Mouse (Mus musculus) thymus, adult 2 months (tissue): ENCODE results near the gene Slc6a2. TPM values are rescaled to one million over a fixed set of nuclear protein-coding genes. Genes with fewer than 3 reads are reported as not detected.

Experiments
- DNase-seq: peaks from one replicate; pipeline ENCODE4 v3.0.0; 2021
- H3K27ac ChIP-seq: fragments of 200-500 bp; 2 replicates; pipeline ENCODE4 v1.5.1; 2012; ENCODE audit warnings: low read length, control low read depth; ENCODE audit not compliant: control insufficient read depth, insufficient read depth
- H3K27me3 ChIP-seq: fragments of 200-500 bp; 2 replicates; pipeline ENCODE4 v1.6.1; 2012; ENCODE audit warnings: mild to moderate bottlenecking, low read length, moderate library complexity, mixed read lengths; ENCODE audit not compliant: control insufficient read depth, insufficient read depth
- H3K36me3 ChIP-seq: fragments of 200-500 bp; 2 replicates; pipeline ENCODE4 v1.6.1; 2012; ENCODE audit warnings: mild to moderate bottlenecking, low read length, moderate library complexity; ENCODE audit not compliant: control insufficient read depth, insufficient read depth
- H3K4me1 ChIP-seq: fragments of 200-500 bp; replicated peaks from 2 replicates; pipeline ENCODE4 v1.6.1; 2012; ENCODE audit warnings: low read length; ENCODE audit not compliant: control insufficient read depth, insufficient read depth
- H3K4me3 ChIP-seq: fragments of 200-500 bp; 2 replicates; pipeline ENCODE4 v1.5.1; 2012; ENCODE audit warnings: mild to moderate bottlenecking, low read length, control low read depth, moderate library complexity; ENCODE audit not compliant: control insufficient read depth, insufficient read depth
- CTCF ChIP-seq: fragments of 200-500 bp; IDR thresholded peaks from 2 replicates; pipeline ENCODE4 v1.5.1; 2012; ENCODE audit warnings: mild to moderate bottlenecking, control low read depth, low read length, moderate library complexity, borderline replicate concordance; ENCODE audit not compliant: control insufficient read depth, poor library complexity, insufficient read depth; ENCODE audit errors: extremely low read depth
- POLR2A ChIP-seq: fragments of 200-500 bp; IDR thresholded peaks from 2 replicates; pipeline ENCODE4 v1.6.1; 2012; ENCODE audit warnings: mild to moderate bottlenecking, low read length, control low read depth, moderate library complexity; ENCODE audit not compliant: control insufficient read depth, poor library complexity, insufficient read depth; ENCODE audit errors: extremely low read depth
- WGBS: fragments of 180-500 bp; shearing (Covaris S2); methylation state at CpG from one replicate; pipeline ENCODE4 v1.1.7; 2018; 5-methylcytosine and 5-hydroxymethylcytosine counted together
- polyA plus RNA-seq: library from polyadenylated mRNA; depleted of rRNA; stranded (reverse); fragments of >200 nt; gene quantifications from 2 replicates; pipeline ENCODE4 v1.2.3, GENCODE M21; 2012

The Slc6a2 gene
- polyA plus RNA-seq, 1 experiment = 0.18 TPM

DNA sequence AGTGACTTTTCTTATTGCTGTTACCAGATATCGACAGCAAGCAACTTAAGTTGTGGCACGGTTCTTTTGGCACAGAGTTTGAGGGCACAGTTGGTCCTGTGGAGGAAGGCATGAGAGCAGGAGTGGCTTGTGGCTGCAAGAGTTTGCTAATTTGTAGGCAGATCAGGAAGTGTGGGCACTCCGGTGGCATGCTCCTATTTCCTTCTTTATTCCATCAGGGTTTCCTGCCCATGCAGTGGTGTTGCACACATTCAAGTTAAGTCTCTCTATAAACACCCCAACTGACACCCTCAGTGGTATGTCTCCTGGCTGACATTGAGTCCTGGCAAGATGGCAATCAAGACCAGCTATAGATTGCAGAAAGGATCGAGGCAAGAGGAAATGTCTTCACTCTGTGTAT, 10.8 kb upstream of the Slc6a2 start:
- Histone ChIP-seq H3K27ac (no peak overlapping the region), H3K36me3 (no peaks in the 10 kb centered on the region), H3K27me3 (no peaks in the 10 kb centered on the region), H3K4me3 (no peak overlapping the region), H3K4me1 (no peaks in the 10 kb centered on the region)
- DNase-seq = no peak
- TF ChIP-seq POLR2A (no peak), CTCF (no peak)
- 10% methylated on average over 4 of the region's 4 CpGs for WGBS

DNA sequence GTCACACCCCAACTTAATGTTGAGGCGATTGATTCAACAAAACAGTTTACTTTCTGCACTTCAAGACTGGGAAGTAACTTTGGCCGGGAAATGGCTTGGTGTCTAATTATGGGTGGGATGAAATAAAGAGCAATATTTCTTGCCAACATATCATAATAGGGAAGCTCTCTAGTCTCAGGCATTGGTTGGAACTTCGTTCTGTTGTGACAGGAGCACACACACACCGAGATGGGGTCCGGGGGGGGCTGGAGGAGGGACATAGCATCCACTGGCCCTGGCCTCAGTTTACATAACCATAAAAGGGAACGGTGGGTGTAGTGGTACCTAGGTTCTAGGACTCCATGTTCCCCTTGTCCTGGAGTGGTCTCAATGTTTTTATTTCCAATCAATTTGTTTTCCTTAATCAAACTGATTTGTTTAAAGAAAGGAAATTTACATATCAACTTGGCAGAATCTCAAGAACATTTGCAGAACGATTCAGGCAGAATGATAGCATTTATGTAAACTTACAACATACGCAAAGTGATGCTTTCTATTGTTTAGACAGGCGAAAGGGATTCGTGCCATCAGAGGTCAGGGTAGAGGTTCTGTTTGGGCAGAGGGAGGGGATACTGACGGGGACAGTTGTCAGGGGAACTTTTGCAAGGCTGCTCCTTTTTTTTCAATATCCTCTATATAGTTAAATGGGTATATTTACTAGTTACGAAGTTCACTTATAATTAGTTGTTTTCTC, 9.1 kb upstream of the Slc6a2 start:
- WGBS = 89% methylated on average over 12 of the region's 12 CpGs
- H3K27me3 ChIP-seq = no peaks in the 10 kb centered on the region
- H3K36me3 ChIP-seq = no peaks in the 10 kb centered on the region
- no peak overlapping the region for H3K27ac ChIP-seq
- TF ChIP-seq CTCF = no peak
- TF ChIP-seq POLR2A = no peak
- no peak overlapping the region for H3K4me3 ChIP-seq
- H3K4me1 ChIP-seq = no peaks in the 10 kb centered on the region
- DNase-seq = no peak

DNA sequence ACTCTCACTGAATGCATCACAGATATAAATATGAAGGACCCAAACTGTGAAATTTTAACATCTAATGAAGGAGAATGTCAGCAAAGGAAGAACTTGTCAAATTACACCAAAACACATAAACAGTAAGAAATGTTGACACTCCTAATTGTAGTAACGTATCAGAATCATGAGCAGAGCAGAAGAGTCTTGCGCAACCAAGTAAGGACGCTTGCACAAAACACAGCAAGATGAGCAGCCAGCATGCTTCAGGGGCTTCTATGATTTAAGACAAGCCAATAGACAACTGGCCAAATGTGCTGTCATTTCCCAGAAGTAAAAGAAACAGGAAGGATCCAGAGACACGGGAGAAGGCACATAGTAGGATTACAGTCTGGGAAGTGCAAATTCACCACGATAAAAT, 5.8 kb upstream of the Slc6a2 start:
- Histone ChIP-seq H3K4me3 (no peak overlapping the region), H3K36me3 (no peaks in the 10 kb centered on the region), H3K27ac (no peak overlapping the region), H3K27me3 (no peaks in the 10 kb centered on the region), H3K4me1 (no peaks in the 10 kb centered on the region)
- no peak for DNase-seq
- TF ChIP-seq POLR2A (no peak), CTCF (no peak)
- 88% methylated on average over 5 of the region's 5 CpGs for WGBS

DNA sequence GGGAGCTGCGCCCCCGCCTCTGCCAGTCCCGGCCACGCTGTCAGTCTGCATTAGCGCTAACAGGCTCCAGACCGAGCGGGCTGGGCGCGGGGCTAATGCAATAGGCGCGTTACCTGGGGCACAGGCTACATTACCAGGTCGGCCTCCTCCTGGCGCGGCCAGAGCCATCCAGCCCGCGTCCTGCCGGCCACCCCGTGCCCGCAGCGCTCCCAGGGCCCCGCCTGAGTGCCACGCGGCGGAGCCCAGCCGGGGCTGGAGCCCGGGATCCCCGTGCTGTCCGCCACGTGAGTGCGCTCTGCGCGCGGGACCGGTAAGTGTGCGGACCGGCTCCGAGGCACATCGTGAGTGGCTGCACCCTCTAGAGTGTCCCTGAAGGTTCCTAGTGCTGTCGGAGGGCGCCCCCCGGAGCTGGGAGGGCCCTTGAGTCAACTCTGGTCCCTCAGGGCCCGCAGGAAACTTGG, 602 bp downstream of the Slc6a2 start:
- Histone ChIP-seq H3K36me3 (no peaks in the 10 kb centered on the region), H3K27ac (no peak overlapping the region), H3K27me3 (no peaks in the 10 kb centered on the region), H3K4me1 (no peaks in the 10 kb centered on the region), H3K4me3 (no peak overlapping the region)
- 4% methylated on average over 42 of the region's 42 CpGs for WGBS
- DNase-seq = no peak
- TF ChIP-seq CTCF = no peak
- no peak for TF ChIP-seq POLR2A

DNA sequence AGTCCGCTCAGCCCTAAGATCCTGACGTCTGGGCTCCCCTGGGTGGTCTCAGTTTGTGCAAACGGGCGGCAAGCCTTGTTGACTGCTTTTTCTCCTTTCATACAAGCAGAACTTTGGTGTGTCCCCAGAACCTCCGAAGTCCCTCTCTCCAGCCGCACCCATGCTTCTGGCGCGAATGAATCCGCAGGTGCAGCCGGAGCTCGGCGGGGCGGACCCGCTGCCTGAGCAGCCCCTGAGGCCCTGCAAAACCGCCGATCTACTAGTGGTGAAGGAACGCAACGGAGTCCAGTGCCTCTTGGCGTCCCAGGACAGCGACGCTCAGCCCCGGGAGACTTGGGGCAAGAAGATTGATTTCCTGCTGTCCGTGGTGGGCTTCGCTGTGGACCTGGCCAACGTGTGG, 1.2 kb downstream of the Slc6a2 start:
- no peak for DNase-seq
- Histone ChIP-seq H3K27me3 (no peaks in the 10 kb centered on the region), H3K27ac (no peak overlapping the region), H3K4me1 (no peaks in the 10 kb centered on the region), H3K36me3 (no peaks in the 10 kb centered on the region), H3K4me3 (no peak overlapping the region)
- TF ChIP-seq POLR2A (no peak), CTCF (no peak)
- WGBS = 4% methylated on average over 25 of the region's 25 CpGs

DNA sequence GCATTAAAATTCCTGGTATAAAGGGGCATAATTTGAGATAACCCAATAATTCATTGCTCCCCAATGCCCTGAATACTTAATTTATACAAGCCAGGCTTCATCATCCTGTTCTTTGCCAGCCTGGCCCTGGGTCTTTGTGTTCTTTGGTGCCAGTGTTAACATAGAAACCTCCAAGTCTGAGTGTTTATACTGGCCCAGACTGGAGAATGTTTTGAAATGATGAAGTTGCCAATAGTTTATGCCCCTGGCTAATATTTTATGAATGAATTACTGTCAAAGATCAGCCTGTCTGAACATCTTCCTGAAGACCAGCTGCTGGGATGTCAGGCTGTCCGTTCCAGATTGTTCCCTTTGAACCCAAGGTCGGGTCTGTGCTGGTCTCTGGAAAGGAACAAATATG, 4.7 kb downstream of the Slc6a2 start:
- no peak for DNase-seq
- no peaks in the 10 kb centered on the region for H3K27me3 ChIP-seq
- WGBS = 91% methylated on average over 2 of the region's 2 CpGs
- no peak overlapping the region for H3K4me3 ChIP-seq
- no peaks in the 10 kb centered on the region for H3K4me1 ChIP-seq
- TF ChIP-seq POLR2A = no peak
- TF ChIP-seq CTCF = no peak
- no peaks in the 10 kb centered on the region for H3K36me3 ChIP-seq
- H3K27ac ChIP-seq = no peak overlapping the region
